Mouse (Mus musculus) heart, postnatal 36 days (tissue): Measurements from ENCODE around the gene BC048562. TPM values are rescaled to one million over a fixed set of nuclear protein-coding genes. Genes with fewer than 3 reads are reported as not detected.
A peak's percentile ranks its signal among the peaks of the same experiment; 100 is the strongest.

ENCODE experiments used
- DNase-seq, 2 experiments: peaks; one replicate each; pipeline ENCODE4 v3.0.0; 2021 to 2022
- intact Hi-C: fragments of 180-260 bp; cut with DNase I; formaldehyde crosslinking; loops from one replicate; pipeline ENCODE4 v1.15.1; 2025
- total RNA-seq, 2 experiments: library from RNA; stranded (reverse); gene quantifications; 2 replicates each; pipeline ENCODE4 v1.2.3; 2021

Gene BC048562
- not detected for total RNA-seq

DNA sequence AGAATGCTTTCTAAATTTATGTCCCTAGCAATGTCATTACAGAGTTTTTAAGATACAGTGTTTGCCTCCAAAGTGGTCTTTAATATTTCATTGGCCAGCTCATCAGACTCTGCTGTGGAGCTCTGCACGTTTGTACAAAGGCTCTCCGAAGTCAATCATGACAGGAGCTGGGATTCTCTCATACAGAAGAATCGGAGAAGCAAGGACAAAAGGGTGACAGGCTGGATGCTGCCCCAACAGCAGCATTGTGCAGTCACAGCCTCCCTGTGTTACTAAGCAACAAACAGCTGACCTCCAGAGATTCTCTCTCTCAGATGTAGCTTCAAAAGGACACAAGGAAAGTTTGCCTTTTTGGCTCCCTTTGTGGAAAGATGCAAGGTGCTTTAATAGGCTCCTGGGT lies at the start of gene BC048562:
Gene BC048562 (plus strand): TSS at position 301 of the 400 bp plus-strand sequence.
- intact Hi-C loops, result no loop called here
- no peak for DNase-seq

DNA sequence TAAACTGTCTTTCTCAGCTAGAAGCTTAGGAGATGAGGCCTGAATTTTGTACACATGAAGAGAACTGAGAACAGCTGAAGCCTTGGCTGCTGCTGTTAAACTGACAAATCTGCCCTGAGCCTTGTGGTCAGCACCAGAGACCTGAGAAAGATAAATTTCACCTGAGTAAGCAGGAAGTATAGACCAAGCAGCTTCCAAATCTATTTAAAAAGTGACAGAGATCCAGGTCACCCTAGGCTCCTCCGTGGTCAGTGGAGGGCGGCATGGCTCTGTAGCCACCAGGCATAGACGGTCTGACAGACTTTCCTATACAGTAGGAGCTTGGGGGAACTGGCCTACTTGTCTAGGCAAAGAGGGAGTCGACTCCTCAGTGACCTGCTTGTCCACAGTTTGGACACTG lies 49.5 kb upstream of the BC048562 start:
- intact Hi-C loops, result no loop called here
- no peak for DNase-seq

DNA sequence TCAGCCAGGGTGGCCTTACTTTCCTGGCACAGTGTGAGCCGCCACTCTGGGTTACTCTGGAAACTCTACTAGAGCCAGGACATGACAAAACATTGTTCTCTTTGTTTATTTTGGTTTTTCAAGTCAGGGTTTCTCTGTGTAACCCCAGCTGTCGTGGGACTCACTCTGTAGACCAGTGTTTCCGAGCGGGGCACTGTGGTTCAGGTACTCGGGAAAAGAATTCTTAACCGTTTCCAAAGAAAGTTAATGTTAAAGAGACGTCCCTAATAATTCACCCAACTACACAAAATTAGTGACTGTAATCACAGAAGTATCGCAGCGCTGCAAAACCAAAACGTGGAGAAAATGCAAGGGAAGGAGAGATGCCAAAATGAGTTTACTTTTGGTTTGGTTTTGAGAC lies 47.7 kb upstream of the BC048562 start:
- DNase-seq, result no peak
- intact Hi-C loops, result no loop called here

DNA sequence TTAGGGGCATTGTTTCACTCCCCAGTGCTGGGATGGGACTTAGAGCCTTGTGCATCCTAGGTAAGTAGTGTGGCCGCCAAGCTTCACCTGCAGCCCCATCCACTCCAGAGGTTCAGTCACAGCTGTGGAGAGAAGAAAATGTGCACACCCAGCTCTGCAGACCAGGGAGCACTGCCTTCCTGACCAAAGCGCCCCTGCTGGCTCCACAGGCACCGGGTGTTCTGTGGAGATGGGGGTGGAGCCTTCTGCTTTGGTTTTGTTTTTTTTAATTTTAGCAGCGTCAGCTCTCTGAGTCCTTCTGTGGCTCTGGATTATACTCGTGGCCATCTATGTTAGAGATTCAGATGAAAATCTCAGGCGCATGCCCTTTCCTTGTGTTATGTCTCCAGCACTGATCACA lies 47.1 kb upstream of the BC048562 start:
- intact Hi-C loops, result no loop called here
- DNase-seq, result no peak

DNA sequence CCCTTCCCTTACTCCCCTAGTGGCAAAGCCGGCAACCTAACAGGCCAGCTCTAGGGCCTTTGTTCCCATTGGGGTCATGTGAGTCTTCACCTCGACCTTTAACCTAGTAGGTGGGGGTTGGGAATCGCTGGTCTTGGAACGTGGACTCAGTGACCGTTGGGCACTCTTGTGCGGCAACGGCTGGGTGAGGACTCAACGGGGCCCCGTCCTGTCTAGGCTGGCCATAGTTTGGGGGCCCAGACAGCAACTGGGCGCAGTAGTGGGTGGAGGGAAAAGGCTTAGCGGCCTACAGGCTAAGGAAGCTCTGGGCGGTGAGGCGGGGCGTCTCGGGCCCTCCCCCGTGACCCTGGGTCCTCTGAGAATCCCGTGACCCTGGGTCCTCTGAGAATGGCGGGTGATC lies 43.6 kb upstream of the BC048562 start, which contains the start of gene 1700102P08Rik:
Gene 1700102P08Rik (plus strand): TSS at position 130 of the 400 bp plus-strand sequence.
- intact Hi-C loops, result no loop called here
- DNase-seq, result no peak

DNA sequence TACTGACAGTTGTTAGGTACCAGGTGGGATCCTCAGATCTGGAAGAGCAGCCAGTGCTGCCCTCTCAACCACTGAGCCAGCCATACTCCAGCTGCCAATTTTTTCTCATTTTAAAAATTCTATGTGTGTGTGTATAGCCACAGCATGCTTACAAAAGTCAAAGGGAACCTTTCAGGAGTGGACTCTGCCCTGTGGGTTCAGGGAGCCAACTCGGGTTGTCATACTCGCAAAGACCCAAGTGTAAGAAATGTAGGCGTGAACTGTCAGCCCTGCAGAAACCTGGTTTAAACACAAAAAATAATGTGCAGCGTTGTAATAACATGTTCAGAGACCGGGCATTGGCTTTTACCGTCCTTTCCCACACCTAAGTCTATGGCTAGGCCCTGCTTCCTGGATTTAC lies 42.1 kb upstream of the BC048562 start:
- intact Hi-C loops, result no loop called here
- DNase-seq, result no peak

DNA sequence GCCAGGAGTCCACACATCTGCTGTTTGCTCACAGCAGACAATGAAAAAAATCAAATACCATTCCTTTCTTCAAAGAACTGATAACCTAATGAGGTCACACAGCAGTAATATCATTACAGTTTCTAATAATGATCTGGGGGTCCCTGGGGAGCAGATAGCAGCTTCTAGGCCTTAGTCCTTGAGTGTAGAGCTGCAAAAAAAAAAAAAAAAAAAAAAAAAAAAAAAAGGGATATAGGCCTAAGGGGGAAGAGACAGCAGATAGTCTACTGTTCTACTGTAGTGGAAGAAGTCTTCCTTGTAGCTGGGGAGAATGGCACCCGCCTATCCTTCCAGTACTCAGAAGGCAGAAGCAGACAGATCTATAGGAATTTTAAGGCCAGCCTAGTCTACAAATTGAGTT lies 40.9 kb upstream of the BC048562 start:
- intact Hi-C loops, result loop anchor here (5.0 kb wide), 1 partner anchor 57 kb away; no protein-coding TSS in a partner anchor

DNA sequence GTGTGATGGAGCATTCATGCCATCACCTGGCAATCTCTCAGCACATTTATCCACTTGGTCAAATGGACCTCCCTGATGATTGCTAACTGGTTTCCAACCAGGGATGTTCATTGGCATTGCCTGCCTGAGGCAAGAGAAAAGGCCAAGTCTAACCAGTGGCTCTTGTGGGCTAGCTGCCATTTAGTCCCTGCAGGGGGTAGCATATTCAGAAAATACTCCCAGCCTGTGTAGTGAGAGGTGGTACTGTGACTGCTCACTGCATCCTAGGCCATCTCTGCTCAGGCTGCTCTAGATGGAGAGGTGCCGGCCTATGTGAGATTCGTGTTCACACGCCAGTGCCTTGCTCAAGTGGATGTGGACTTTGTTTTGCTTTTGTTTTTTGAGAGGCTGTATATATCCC lies 38.0 kb upstream of the BC048562 start:
- DNase-seq, result no peak
- intact Hi-C loops, result loop anchor here (5.0 kb wide), 1 partner anchor 54 kb away; no protein-coding TSS in a partner anchor

More for the DNA sequence above, 40.9 kb upstream of the BC048562 start:
- DNase-seq, result no peak

DNA sequence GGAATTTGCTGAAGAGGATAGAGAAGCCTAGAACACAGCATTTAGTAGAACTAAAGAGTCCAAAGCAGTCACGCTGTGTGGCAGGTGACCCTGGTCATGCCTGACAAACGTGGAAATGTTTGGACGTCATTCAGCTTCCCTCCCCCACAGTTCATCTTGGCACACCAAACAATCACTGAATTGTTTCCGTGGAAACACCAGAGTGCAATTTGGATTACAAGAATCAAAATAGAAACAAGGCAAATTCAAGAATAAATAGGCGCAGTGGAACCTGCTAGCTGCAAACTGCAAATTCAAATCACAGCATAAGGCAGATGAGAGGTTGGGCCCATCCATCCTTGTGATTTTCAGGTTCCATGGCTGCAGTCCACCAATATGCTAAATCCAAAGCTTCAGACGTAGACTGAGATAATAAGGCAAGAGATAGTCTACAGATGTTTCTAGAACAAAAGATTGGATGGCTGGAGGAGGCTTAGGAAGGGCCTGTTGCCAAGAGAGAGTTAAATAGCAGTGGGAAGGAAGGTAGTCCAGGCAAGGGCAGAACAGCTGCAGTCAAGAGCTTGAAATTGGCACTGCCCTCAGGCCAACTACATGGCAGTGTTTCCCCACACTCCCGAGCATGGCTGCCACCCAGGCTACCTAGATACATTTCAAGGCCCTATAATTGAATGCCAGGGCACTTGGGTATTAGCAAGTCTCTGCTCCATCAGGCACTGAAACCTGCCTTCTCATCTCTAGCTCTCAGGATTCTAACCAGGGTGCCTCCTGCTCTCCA lies 34.9 kb upstream of the BC048562 start:
- intact Hi-C loops, result no loop called here
- DNase-seq, result peak; percentile 34 to 37

DNA sequence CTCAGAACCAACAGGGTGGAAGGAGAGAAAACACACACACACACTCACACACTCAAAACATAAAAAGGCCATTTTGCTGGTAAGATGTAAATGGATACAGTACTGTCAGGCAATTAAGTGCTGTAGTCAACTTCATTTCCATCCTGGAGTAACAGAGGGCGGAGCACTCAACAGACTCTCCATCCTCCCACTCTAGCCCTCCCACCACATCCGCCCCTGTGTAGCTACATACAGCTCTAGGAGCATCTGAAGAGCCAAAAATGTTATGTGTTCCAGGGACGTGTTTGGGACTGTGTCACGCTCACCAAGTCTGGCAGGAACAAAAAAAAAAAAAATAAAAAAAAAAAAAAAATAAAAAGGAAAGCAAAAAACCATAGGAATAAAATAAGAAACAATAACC lies 33.2 kb upstream of the BC048562 start:
- DNase-seq, result no peak
- intact Hi-C loops, result no loop called here

DNA sequence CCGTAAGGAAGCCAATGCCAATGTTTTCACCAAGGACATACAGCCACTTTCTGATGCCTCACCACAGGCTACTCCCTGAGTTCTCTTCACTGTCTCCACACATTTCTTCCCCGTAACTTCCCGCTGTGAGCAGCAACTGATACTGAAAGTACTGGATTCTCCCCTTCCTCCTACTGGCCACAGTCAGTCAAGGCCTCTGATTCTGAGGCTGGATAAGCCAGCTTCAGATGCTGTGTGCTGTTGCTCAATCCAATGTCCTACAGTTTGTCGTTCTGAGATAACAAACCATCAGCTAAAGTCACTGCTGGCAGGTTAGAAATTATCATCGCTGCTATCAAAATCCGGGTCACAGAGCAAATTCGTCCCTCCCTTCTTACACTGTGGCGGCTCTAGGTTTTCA lies 31.8 kb upstream of the BC048562 start:
- no peak for DNase-seq
- intact Hi-C loops, result no loop called here

DNA sequence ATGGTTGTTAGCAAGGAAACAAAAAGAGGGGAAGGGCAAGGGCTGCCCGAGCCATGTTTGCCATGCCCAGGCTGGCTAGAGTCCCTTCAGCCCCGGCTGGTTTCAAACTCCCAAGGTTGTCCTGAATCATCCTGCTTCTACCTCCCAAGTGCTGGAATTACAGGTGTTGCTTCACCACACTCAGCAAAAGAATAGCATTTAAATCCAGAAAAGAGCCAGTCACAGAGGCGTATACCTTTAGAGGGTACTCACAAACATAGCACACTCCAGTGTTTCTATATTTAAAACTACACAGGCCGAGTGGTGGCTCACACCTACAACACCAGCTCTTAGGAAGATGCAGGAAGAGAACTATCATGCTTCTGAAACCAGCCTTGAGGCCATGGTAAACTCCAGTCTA lies 26.7 kb upstream of the BC048562 start:
- intact Hi-C loops, result no loop called here
- DNase-seq, result no peak

DNA sequence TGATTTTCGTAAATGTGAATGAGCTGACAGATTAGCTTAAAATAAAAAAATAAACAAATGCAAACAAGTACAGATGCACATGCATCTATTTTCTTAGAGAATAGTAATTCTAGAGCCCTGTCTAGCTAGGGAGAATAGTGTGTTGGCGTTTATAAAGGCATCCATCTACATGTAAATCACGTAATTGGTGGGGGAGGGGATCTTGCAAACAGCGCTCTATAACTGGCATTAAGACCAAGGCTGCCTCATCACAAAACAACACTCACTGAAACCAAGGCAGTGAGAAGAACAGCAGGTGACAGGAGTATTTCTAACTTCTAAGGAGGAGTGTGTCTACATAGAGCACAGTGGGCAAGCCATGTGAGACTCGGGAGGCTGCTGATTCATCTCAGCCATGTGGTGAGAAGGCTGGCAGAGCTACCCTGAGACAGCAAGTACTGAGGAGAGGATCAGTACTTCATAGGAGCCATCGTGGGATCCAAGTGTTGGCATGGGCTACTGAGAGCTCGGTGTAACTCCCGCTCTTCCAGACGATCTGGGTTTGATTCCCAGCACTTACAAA lies 24.8 kb upstream of the BC048562 start:
- no peak for DNase-seq
- intact Hi-C loops, result no loop called here

DNA sequence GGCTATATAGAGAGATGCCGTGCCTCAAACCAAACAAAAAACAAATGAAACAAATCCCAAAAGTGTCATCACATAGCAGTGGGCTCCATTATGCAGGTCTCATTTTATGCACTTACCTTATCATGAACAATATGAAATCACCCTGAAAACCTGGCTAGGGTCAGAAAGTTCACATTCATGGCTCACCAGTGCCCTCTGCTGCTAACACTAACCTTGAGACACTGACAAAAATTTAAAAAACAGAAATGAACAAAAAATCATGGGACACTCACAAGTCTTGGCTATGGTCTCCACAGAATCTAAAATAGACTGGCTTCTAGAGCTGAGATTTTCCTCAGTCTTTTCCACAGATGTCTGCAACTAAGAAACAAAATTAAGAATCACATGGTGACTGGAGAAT lies 24.1 kb upstream of the BC048562 start:
- peak in 1 of 2 experiments; percentile 26 for DNase-seq
- intact Hi-C loops, result no loop called here

DNA sequence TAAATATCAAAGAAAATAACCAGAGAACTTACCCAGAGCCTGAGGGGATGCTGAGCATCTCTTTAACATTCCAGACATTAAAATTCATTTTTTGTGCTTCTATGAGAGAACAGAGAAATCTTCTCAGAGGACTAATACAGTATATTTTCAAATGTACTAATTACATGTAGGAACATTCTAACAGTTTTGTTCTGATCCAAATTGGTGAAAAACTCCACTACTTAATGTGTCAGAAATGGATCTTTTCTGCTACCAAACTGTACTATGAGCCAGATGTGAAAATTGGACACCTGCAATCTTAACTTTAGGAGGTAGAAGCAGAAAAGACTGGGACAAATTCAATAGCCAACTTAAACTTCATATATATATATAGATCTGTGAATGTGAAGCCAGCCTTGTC lies 7.9 kb upstream of the BC048562 start, which contains the start of gene Ccdc36:
Gene Ccdc36 (minus strand): TSS at position 101 of the 400 bp plus-strand sequence.
- DNase-seq, result no peak
- intact Hi-C loops, result no loop called here

DNA sequence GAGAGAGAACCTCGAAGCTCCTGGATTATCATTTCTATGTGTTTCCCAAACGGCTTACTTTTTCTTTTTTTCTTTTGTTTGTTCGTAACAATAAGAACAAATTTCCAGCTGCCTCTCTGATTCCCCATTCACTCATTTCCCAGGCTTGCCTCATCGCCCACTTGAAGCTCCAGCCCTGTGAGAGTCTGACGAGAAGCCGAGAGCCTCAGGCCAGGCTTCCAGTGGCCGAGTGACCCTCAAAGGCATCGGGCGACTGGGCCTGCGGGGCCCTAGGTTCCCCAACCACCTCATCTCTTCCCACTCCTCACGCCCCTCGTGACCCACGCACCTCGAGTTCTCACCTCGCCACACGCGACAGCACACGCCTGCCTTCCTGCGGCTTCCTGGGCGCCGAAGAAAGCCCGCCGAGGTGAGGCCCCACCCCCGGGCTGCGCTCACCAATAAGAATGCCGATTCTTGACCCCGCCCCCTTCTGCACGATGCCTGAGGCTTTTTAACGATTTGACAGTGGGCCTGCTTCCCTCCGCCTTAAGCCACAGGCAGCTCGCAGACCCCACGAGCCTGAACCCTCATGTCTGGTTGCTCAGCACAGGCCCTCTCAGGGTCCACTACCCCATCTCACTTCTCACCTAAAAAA lies 4.7 kb upstream of the BC048562 start:
- intact Hi-C loops, result loop anchor here (1.0 kb wide), 1 partner anchor 41 kb away; no protein-coding TSS in a partner anchor
- no peak for DNase-seq

DNA sequence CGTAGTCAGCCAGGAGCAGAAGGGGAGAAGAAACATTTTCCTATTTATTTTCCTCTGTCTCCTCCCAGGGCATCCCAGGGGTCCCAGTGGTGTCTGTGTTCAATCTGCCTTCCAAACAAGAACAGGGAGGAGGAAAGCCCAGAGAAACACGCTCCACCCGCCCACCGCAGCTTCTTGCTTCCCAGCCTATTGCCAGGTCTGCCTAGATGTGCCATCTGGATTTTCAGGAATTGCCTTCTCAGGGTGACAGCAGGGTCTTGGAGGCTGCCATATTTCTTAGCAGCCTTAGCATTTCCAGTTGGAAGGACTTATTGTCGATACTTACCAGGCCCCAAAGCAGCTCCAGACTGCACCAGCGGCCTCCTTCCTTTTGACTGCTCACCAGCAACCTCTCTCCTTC lies 2.9 kb downstream of the BC048562 start:
- intact Hi-C loops, result no loop called here
- no peak for DNase-seq

DNA sequence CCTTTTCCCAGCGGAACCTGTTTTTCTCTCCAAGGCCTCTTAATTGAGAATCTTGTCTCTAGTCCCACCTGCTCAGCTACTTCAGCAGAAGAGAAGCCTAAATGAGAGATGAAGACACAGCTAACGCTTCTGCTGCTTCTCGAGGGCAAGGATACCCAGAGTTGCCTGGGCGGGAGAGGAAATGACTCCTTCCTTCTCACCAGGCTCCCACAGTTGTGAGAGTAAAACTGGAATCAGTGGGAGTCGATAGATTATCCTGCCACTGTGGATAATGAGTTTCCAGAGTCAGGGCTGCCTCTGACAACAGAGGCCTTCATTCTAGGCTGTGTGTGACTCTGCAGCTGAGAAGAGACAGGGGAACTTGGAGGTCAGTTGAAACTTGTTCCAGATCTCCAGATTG lies 4.2 kb downstream of the BC048562 start:
- DNase-seq, result no peak
- intact Hi-C loops, result no loop called here

DNA sequence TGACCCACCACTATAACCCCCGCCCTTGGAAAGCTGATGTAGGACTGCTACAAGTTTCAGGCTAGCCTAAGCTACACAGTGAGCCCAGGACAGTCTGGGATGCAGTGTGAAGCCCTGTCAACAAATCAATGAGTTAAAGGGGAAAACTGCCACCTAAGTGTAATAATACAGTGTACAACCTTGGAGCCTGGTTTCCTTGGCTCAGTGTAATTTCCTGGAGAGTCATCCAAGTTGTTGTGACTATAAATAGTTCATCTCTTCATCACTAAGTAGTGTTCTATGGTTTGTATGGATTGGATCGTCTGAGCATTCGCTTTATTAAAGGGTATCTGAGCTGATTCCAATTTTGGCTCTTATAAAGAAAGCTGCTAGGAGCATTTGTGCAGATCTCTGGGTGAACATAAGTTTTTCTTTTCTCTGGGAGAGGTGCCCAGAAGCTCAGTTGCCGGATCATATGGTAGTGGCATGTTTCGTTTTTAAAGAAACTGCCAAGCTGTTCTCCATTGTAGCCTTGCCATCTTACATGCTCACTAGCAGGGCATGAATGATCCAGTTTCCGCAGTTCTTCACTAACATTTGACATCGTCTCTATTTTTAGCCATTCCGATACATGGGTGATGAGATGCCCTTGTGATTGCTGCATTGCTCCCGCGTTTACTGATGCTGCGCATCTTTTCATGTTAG lies 5.1 kb downstream of the BC048562 start:
- no peak for DNase-seq
- intact Hi-C loops, result no loop called here

DNA sequence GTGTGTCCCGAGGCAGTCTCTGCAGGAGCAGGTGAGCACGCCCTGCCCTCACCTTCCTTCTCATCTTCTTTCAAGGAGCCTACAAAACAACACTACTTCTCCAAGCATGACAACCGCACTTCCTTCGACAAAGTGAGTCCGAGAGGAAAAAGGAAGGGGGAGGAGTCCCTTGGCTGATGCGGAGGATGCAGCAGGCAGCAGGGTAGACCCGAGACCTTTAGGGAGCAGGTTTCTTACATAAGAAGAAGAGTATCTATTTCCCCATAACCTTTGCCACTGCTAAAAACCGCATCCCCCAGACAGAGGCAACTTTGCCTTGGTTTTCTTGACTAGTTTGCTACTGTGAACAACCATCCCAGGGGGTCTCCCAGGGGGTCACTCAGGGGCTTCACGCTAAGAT lies 8.8 kb downstream of the BC048562 start:
- no peak for DNase-seq
- intact Hi-C loops, result no loop called here

DNA sequence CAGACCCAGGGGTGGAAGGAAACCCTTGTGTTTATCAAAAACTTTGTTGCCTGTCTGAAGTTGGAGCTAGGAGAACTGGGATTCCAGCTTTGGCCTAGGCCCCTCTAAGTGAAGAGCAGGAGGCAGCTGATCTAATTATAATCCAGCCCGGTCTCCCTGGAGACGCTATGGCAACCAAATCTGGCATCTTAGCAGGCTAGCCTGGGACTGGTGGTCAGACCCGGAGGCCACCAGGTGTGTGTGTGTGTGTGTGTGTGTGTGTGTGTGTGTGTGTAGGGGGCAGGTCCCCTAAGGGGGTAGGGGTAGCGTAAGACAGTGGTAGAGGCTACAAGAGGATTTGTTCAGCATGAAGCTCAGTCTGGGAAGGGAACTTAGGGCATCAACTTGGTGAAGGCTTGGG lies 13.6 kb downstream of the BC048562 start:
- intact Hi-C loops, result loop anchor here (5.0 kb wide), 2 partner anchors 53 to 143 kb away; partner anchors contain the start of genes Rhoa and Tcta
- DNase-seq, result peak in 1 of 2 experiments; percentile 34
